Mouse (Mus musculus): ENCODE results near the gene Cpeb4. TPM values are rescaled to one million over a fixed set of nuclear protein-coding genes. Genes with fewer than 3 reads are reported as not detected.

Cpeb4 gene
- polyA plus RNA-seq, 1 experiment from 2014 or later = 6.7 TPM

DNA sequence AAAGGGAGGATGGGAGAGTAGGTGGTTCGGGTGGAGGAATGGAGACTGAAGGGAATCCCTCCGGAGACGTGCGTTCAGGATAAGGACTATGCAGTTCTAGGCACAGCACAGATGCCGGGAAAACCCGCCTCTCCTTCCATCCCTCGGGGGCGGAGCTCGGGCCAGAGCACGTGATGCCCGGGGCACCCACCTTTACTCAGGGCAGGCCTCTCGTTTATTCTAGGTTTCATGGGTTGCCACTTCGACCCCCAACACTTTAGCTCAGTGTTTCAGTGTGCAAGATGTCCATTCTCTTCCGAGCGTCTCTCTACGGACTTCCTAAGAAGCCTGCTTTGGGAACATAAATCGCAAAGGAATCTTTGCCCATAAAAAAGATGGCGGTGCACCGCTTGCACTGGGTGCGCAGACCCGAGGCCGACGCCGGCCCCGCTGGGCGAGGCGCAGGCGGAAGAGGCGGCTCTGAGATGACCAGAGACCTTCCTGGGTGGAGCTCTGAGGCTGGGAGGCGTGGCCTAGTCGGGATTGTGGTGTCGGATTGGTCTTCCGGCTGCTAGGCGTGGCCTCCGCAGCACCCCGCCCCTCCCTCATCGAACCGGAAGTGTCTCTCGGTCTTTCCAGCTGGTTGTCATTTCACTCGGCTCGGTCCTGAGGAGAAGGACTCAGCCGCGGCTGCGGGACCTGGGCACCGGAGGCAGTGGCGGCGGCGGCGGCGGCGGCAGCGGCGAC lies 1.6 kb upstream of the Cpeb4 start:
- ATAC-seq (replicated peaks; ENCODE audit: low FRiP score, low read depth) (peak; percentile 100), DNase-seq (ENCODE audit: low spot score) (peak; percentile 99)
- Histone ChIP-seq H3K4me2 (ENCODE audit: low read length) (peak overlapping the region; percentile 86), H3K27ac (peak overlapping the region; percentile 92), H3K4me3 (replicated peaks; ENCODE audit: low read depth, low read length) (peak overlapping the region; percentile 86), H3K9me3 (replicated peaks; ENCODE audit: low read length) (no peaks in the 10 kb centered on the region), H3K36me3 (ENCODE audit: insufficient read depth, low read length) (no peaks in the 10 kb centered on the region), H3K4me1 (replicated peaks; ENCODE audit: insufficient read depth, low read length) (peaks cover 13% of the 10 kb centered on the region), H3K9ac (ENCODE audit: low read depth, low read length) (peak overlapping the region; percentile 85), H3K27me3 (ENCODE audit: insufficient read depth, low read length) (no peaks in the 10 kb centered on the region)
- TF ChIP-seq CTCF (IDR thresholded peaks at IDR 0.05; ENCODE audit: low read depth) = no peak
- under 1% methylated on average over 53 of the region's 53 CpGs for WGBS

- no peaks in the 10 kb centered on the region for H3K36me3 ChIP-seq (ENCODE audit: insufficient read depth, low read length)
- peak overlapping the region; percentile 86 for H3K4me3 ChIP-seq (replicated peaks; ENCODE audit: low read depth, low read length)
- peak overlapping the region; percentile 86 for H3K4me2 ChIP-seq (ENCODE audit: low read length)
- ATAC-seq (replicated peaks; ENCODE audit: low FRiP score, low read depth) (no peak), DNase-seq (ENCODE audit: low spot score) (peak; percentile 57)
- H3K4me1 ChIP-seq (replicated peaks; ENCODE audit: insufficient read depth, low read length) = peaks cover 13% of the 10 kb centered on the region
- TF ChIP-seq CTCF (IDR thresholded peaks at IDR 0.05; ENCODE audit: low read depth) = no peak
- H3K27ac ChIP-seq = peak overlapping the region; percentile 82
- no peaks in the 10 kb centered on the region for H3K9me3 ChIP-seq (replicated peaks; ENCODE audit: low read length)
- H3K9ac ChIP-seq (ENCODE audit: low read depth, low read length) = peak overlapping the region; percentile 85
- 0% methylated on average over 17 of the region's 21 CpGs for WGBS
- no peaks in the 10 kb centered on the region for H3K27me3 ChIP-seq (ENCODE audit: insufficient read depth, low read length)
Observed at GRCm38 (mm10) chr11:31871135-31871541, 873 bp upstream of the Cpeb4 start.

DNA sequence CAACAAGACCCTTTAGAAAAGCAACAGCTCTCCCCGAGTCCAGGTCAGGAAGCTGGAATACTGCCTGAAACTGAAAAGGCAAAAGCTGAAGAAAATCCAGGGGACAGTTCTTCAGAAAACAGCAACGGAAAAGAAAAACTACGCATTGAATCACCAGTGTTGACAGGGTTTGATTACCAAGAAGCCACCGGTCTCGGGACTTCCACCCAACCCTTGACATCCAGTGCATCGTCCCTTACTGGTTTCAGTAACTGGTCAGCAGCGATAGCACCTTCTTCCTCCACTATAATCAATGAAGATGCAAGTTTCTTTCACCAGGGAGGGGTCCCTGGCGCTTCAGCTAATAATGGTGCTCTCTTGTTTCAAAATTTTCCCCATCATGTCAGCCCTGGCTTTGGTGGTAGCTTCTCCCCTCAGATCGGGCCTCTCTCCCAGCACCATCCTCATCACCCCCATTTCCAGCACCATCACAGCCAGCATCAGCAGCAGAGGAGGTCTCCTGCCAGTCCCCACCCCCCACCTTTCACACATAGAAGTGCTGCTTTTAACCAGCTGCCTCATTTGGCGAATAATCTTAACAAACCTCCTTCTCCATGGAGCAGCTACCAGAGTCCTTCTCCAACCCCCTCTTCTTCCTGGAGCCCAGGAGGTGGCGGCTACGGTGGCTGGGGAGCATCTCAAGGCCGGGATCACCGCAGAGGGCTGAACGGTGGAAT lies 693 bp downstream of the Cpeb4 start:
- Histone ChIP-seq H3K4me3 (replicated peaks; ENCODE audit: low read depth, low read length) (peak overlapping the region; percentile 86), H3K9ac (ENCODE audit: low read depth, low read length) (peak overlapping the region; percentile 56), H3K36me3 (ENCODE audit: insufficient read depth, low read length) (no peaks in the 10 kb centered on the region), H3K4me2 (ENCODE audit: low read length) (peak overlapping the region; percentile 86), H3K4me1 (replicated peaks; ENCODE audit: insufficient read depth, low read length) (peaks cover 13% of the 10 kb centered on the region), H3K9me3 (replicated peaks; ENCODE audit: low read length) (no peaks in the 10 kb centered on the region), H3K27ac (0 out of 2 replicates have a peak overlapping the region, but pooled peaks have one; percentile 13), H3K27me3 (ENCODE audit: insufficient read depth, low read length) (no peaks in the 10 kb centered on the region)
- TF ChIP-seq CTCF (IDR thresholded peaks at IDR 0.05; ENCODE audit: low read depth) = no peak
- WGBS = 36% methylated on average over 15 of the region's 15 CpGs
- DNase-seq (ENCODE audit: low spot score) = no peak
- no peak for ATAC-seq (replicated peaks; ENCODE audit: low FRiP score, low read depth)

GRCm38 (mm10) chr11:31874071-31874470 lies 2.1 kb downstream of the Cpeb4 start:
- DNase-seq (ENCODE audit: low spot score) (no peak), ATAC-seq (replicated peaks; ENCODE audit: low FRiP score, low read depth) (no peak)
- Histone ChIP-seq H3K9ac (ENCODE audit: low read depth, low read length) (no peak overlapping the region), H3K36me3 (ENCODE audit: insufficient read depth, low read length) (no peaks in the 10 kb centered on the region), H3K27me3 (ENCODE audit: insufficient read depth, low read length) (no peaks in the 10 kb centered on the region), H3K4me2 (ENCODE audit: low read length) (peak overlapping the region; percentile 86), H3K4me3 (replicated peaks; ENCODE audit: low read depth, low read length) (peak overlapping the region; percentile 86), H3K4me1 (replicated peaks; ENCODE audit: insufficient read depth, low read length) (peaks cover 13% of the 10 kb centered on the region), H3K27ac (no peak overlapping the region), H3K9me3 (replicated peaks; ENCODE audit: low read length) (no peaks in the 10 kb centered on the region)
- WGBS = 53% methylated on average over 2 of the region's 2 CpGs
- no peak for TF ChIP-seq CTCF (IDR thresholded peaks at IDR 0.05; ENCODE audit: low read depth)

GRCm38 (mm10) chr11:31883671-31884070 lies 11.7 kb downstream of the Cpeb4 start:
- H3K4me1 ChIP-seq (replicated peaks; ENCODE audit: insufficient read depth, low read length) = no peaks in the 10 kb centered on the region
- no peak overlapping the region for H3K4me2 ChIP-seq (ENCODE audit: low read length)
- DNase-seq (ENCODE audit: low spot score) (no peak), ATAC-seq (replicated peaks; ENCODE audit: low FRiP score, low read depth) (no peak)
- TF ChIP-seq CTCF (IDR thresholded peaks at IDR 0.05; ENCODE audit: low read depth) = no peak
- H3K9ac ChIP-seq (ENCODE audit: low read depth, low read length) = no peak overlapping the region
- H3K27me3 ChIP-seq (ENCODE audit: insufficient read depth, low read length) = no peaks in the 10 kb centered on the region
- 53% methylated on average over 1 of the region's 1 CpGs for WGBS
- H3K9me3 ChIP-seq (replicated peaks; ENCODE audit: low read length) = no peaks in the 10 kb centered on the region
- no peak overlapping the region for H3K4me3 ChIP-seq (replicated peaks; ENCODE audit: low read depth, low read length)
- H3K36me3 ChIP-seq (ENCODE audit: insufficient read depth, low read length) = no peaks in the 10 kb centered on the region
- no peak overlapping the region for H3K27ac ChIP-seq

GRCm38 (mm10) chr11:31885765-31886164 lies 13.8 kb downstream of the Cpeb4 start:
- peak; percentile 42 for DNase-seq (ENCODE audit: low spot score)
- Histone ChIP-seq H3K9ac (ENCODE audit: low read depth, low read length) (no peak overlapping the region), H3K4me1 (replicated peaks; ENCODE audit: insufficient read depth, low read length) (no peaks in the 10 kb centered on the region), H3K4me3 (replicated peaks; ENCODE audit: low read depth, low read length) (no peak overlapping the region), H3K27me3 (ENCODE audit: insufficient read depth, low read length) (no peaks in the 10 kb centered on the region), H3K27ac (no peak overlapping the region), H3K36me3 (ENCODE audit: insufficient read depth, low read length) (peaks cover 2% of the 10 kb centered on the region; the same call in 1 of the 2 replicates), H3K4me2 (ENCODE audit: low read length) (no peak overlapping the region), H3K9me3 (replicated peaks; ENCODE audit: low read length) (no peaks in the 10 kb centered on the region)
- ATAC-seq (replicated peaks; ENCODE audit: low FRiP score, low read depth) = no peak
- 33% methylated on average over 1 of the region's 1 CpGs for WGBS
- TF ChIP-seq CTCF (IDR thresholded peaks at IDR 0.05; ENCODE audit: low read depth) = no peak

All from kidney, postnatal 0 days (tissue).